Mouse (Mus musculus): ENCODE data around the gene Tab1. TPM values are rescaled to one million over a fixed set of nuclear protein-coding genes. Genes with fewer than 3 reads are reported as not detected.
A peak's percentile ranks its signal among the peaks of the same experiment; 100 is the strongest.

Tab1 gene
- polyA plus RNA-seq, 1 experiment from 2014 or later, result 12.6 TPM

GRCm38 (mm10) chr15:80190075-80190474 lies 57.1 kb downstream of the Tab1 start:
- ATAC-seq, result peak; percentile 34
- Histone ChIP-seq H3K36me3 (ENCODE audit: control insufficient read depth, insufficient read depth) (no peaks in the 10 kb centered on the region), H3K4me3 (ENCODE audit: low read depth, low read length) (no peak overlapping the region), H3K4me1 (replicated peaks; ENCODE audit: control insufficient read depth, insufficient read depth, low read length) (peaks cover 18% of the 10 kb centered on the region), H3K4me2 (replicated peaks; ENCODE audit: low read depth) (peak overlapping the region; percentile 69), H3K9ac (ENCODE audit: low read depth, low read length) (0 out of 2 replicates have a peak overlapping the region, but pooled peaks have one; percentile 0), H3K9me3 (ENCODE audit: control insufficient read depth) (no peaks in the 10 kb centered on the region), H3K27ac (ENCODE audit: low read depth, low read length) (peak overlapping the region; percentile 87), H3K27me3 (replicated peaks; ENCODE audit: control insufficient read depth, insufficient read depth, low read length) (no peaks in the 10 kb centered on the region)
- no peak for TF ChIP-seq CTCF (IDR thresholded peaks at IDR 0.05; ENCODE audit: low read depth)
- 40% methylated on average over 4 of the region's 4 CpGs for WGBS

GRCm38 (mm10) chr15:80191585-80192245 lies 58.8 kb downstream of the Tab1 start:
- peak; percentile 72 for ATAC-seq
- 36% methylated on average over 8 of the region's 8 CpGs for WGBS
- Histone ChIP-seq H3K36me3 (ENCODE audit: control insufficient read depth, insufficient read depth) (no peaks in the 10 kb centered on the region), H3K27ac (ENCODE audit: low read depth, low read length) (peak overlapping the region; percentile 87), H3K27me3 (replicated peaks; ENCODE audit: control insufficient read depth, insufficient read depth, low read length) (no peaks in the 10 kb centered on the region), H3K4me2 (replicated peaks; ENCODE audit: low read depth) (peak overlapping the region; percentile 69), H3K9ac (ENCODE audit: low read depth, low read length) (peak overlapping the region; percentile 17; the same call in 1 of the 2 replicates), H3K9me3 (ENCODE audit: control insufficient read depth) (no peaks in the 10 kb centered on the region), H3K4me3 (ENCODE audit: low read depth, low read length) (peak overlapping the region; percentile 20; the same call in 1 of the 2 replicates), H3K4me1 (replicated peaks; ENCODE audit: control insufficient read depth, insufficient read depth, low read length) (peaks cover 12% of the 10 kb centered on the region)
- no peak for TF ChIP-seq CTCF (IDR thresholded peaks at IDR 0.05; ENCODE audit: low read depth)

GRCm38 (mm10) chr15:80192246-80192585 lies 59.3 kb downstream of the Tab1 start:
- Histone ChIP-seq H3K27me3 (replicated peaks; ENCODE audit: control insufficient read depth, insufficient read depth, low read length) (no peaks in the 10 kb centered on the region), H3K27ac (ENCODE audit: low read depth, low read length) (peak overlapping the region; percentile 87), H3K9me3 (ENCODE audit: control insufficient read depth) (no peaks in the 10 kb centered on the region), H3K4me2 (replicated peaks; ENCODE audit: low read depth) (peak overlapping the region; percentile 69), H3K4me1 (replicated peaks; ENCODE audit: control insufficient read depth, insufficient read depth, low read length) (peaks cover 10% of the 10 kb centered on the region), H3K4me3 (ENCODE audit: low read depth, low read length) (peak overlapping the region; percentile 20; the same call in 1 of the 2 replicates), H3K36me3 (ENCODE audit: control insufficient read depth, insufficient read depth) (peaks cover 2% of the 10 kb centered on the region; the same call in 1 of the 2 replicates), H3K9ac (ENCODE audit: low read depth, low read length) (no peak overlapping the region)
- TF ChIP-seq CTCF (IDR thresholded peaks at IDR 0.05; ENCODE audit: low read depth), result no peak
- ATAC-seq, result 0 out of 2 replicates have a peak, but pooled peaks have one; percentile 1
- WGBS, result 54% methylated on average over 5 of the region's 6 CpGs

- Histone ChIP-seq H3K36me3 (ENCODE audit: control insufficient read depth, insufficient read depth) (peaks cover 5% of the 10 kb centered on the region; the same call in 1 of the 2 replicates), H3K9me3 (ENCODE audit: control insufficient read depth) (no peaks in the 10 kb centered on the region), H3K4me2 (replicated peaks; ENCODE audit: low read depth) (peak overlapping the region; percentile 69), H3K9ac (ENCODE audit: low read depth, low read length) (no peak overlapping the region), H3K27me3 (replicated peaks; ENCODE audit: control insufficient read depth, insufficient read depth, low read length) (no peaks in the 10 kb centered on the region), H3K27ac (ENCODE audit: low read depth, low read length) (peak overlapping the region; percentile 87), H3K4me3 (ENCODE audit: low read depth, low read length) (peak overlapping the region; percentile 33), H3K4me1 (replicated peaks; ENCODE audit: control insufficient read depth, insufficient read depth, low read length) (peaks cover 8% of the 10 kb centered on the region)
- peak; percentile 70 for ATAC-seq
- 35% methylated on average over 7 of the region's 7 CpGs for WGBS
- TF ChIP-seq CTCF (IDR thresholded peaks at IDR 0.05; ENCODE audit: low read depth), result no peak
Observed at GRCm38 (mm10) chr15:80192847-80193246, 59.9 kb downstream of the Tab1 start.

GRCm38 (mm10) chr15:80199556-80199955 lies 66.6 kb downstream of the Tab1 start:
- Histone ChIP-seq H3K36me3 (ENCODE audit: control insufficient read depth, insufficient read depth) (peaks cover 5% of the 10 kb centered on the region; the same call in 1 of the 2 replicates), H3K27ac (ENCODE audit: low read depth, low read length) (no peak overlapping the region), H3K9me3 (ENCODE audit: control insufficient read depth) (no peaks in the 10 kb centered on the region), H3K4me2 (replicated peaks; ENCODE audit: low read depth) (no peak overlapping the region), H3K4me3 (ENCODE audit: low read depth, low read length) (no peak overlapping the region), H3K4me1 (replicated peaks; ENCODE audit: control insufficient read depth, insufficient read depth, low read length) (no peaks in the 10 kb centered on the region), H3K27me3 (replicated peaks; ENCODE audit: control insufficient read depth, insufficient read depth, low read length) (no peaks in the 10 kb centered on the region), H3K9ac (ENCODE audit: low read depth, low read length) (no peak overlapping the region)
- no peak for TF ChIP-seq CTCF (IDR thresholded peaks at IDR 0.05; ENCODE audit: low read depth)
- 98% methylated on average over 2 of the region's 2 CpGs for WGBS
- no peak for ATAC-seq

GRCm38 (mm10) chr15:80202111-80202775 lies 69.3 kb downstream of the Tab1 start:
- no peak overlapping the region for H3K4me3 ChIP-seq (ENCODE audit: low read depth, low read length)
- no peak for TF ChIP-seq CTCF (IDR thresholded peaks at IDR 0.05; ENCODE audit: low read depth)
- WGBS, result 84% methylated on average over 6 of the region's 6 CpGs
- H3K27ac ChIP-seq (ENCODE audit: low read depth, low read length), result no peak overlapping the region
- ATAC-seq, result no peak
- no peaks in the 10 kb centered on the region for H3K9me3 ChIP-seq (ENCODE audit: control insufficient read depth)
- peaks cover 9% of the 10 kb centered on the region; the same call in 1 of the 2 replicates for H3K36me3 ChIP-seq (ENCODE audit: control insufficient read depth, insufficient read depth)
- no peak overlapping the region for H3K4me2 ChIP-seq (replicated peaks; ENCODE audit: low read depth)
- H3K27me3 ChIP-seq (replicated peaks; ENCODE audit: control insufficient read depth, insufficient read depth, low read length), result no peaks in the 10 kb centered on the region
- H3K9ac ChIP-seq (ENCODE audit: low read depth, low read length), result no peak overlapping the region
- no peaks in the 10 kb centered on the region for H3K4me1 ChIP-seq (replicated peaks; ENCODE audit: control insufficient read depth, insufficient read depth, low read length)
